Mouse (Mus musculus): ENCODE results near the gene Spata32. TPM values are rescaled to one million over a fixed set of nuclear protein-coding genes. Genes with fewer than 3 reads are reported as not detected.

The Spata32 gene
- not detected in 2 replicates for polyA plus RNA-seq (2012; rRNA removed)

DNA sequence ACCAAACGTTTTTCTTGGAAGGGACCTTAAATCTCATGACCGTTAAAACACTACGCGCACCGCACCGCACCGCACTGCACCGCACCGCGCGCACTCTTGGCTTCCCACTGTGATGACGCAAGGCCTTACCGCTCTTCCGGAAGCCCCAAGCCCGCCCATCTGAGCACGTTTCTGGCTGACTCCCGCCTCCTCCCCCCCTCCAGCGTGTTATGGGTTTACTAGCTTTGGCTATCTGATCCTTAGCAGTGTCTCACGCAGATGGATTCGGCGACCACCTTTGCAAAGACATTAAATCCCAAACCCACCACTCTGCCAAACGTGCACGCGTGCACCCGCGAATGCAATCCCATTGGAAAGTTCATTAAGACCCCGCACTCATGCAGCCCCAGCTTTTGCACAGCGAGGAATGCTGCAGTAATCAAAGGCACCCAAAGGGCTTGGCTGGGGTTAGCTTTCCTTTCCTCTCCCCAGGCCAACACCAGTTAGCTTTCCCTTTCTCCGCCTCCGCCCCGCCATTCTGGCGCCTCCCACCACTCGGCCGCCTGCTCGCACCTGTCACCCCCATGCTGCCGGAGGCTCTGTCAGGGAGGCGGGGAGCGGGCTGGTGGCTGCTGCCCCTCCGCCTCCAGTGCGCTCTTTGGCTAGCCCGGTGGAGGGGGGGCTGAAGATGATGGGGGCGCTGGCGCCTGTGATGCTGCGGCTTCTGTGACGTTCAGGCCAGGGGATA is at the start of gene Spata32:
Gene Spata32 (minus strand): TSS at position 643 of the 727 bp plus-strand sequence.
- peak; percentile 28 for DNase-seq (ENCODE audit: low spot score)

GRCm38 (mm10) chr11:103267346-103268219 is 49.4 kb upstream of the Spata32 start, which contains the start of gene Map3k14:
Gene Map3k14 (minus strand): TSS chr11:103267472.
- peak; percentile 99 for DNase-seq (ENCODE audit: low spot score)

DNA sequence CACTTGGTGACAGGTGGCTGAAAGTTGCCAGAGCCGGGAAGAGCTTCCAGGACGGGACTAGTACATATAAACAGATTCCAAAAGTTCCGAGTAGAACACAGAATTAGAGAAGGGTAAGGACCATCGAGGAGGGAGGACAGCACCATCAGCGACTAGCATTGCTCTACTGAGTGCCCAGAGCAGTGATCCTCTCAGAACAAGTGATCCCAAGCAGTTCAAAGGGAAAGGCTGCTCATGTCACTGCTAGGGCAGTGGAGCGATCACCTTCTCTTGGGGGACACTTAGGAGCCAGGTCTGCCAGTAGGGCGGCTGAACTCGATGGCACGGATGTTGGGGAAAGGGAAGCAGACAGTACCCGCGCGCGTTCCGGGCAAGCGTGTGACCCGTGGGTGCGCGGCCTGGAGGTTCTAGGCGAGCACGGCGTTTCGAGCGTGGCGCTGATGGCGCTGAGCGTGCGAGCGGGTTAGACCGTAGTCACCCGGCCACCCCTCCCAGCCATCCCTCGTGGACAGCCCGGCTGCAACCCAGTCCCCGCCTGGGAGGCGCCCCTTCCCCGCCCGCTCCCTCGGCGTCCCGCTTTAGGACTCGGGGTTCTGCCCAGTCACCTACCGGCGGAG is 48.6 kb upstream of the Spata32 start:
- DNase-seq (ENCODE audit: low spot score), result no peak

- DNase-seq (ENCODE audit: low spot score), result no peak
Measured at GRCm38 (mm10) chr11:103265856-103266255, 47.6 kb upstream of the Spata32 start.

DNA sequence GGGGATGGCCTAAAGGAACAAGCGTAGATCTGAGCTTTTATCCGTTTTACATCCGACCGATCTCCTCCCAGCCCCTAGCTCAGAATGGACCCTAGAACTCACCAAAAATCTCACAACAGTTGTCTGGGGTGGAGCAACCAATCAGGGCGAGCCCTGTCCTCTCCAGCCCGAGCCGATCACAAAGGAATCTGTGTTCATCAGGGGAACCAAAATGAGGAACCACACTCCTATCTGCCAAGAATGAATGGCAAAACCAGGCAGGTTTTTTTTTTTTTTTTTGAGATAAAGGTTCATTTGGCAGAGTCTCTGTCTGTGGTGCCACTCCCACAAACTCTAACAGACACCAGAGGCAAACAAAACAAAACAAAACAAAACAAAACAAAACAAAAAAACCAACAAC is 47.0 kb upstream of the Spata32 start:
- no peak for DNase-seq (ENCODE audit: low spot score)

DNA sequence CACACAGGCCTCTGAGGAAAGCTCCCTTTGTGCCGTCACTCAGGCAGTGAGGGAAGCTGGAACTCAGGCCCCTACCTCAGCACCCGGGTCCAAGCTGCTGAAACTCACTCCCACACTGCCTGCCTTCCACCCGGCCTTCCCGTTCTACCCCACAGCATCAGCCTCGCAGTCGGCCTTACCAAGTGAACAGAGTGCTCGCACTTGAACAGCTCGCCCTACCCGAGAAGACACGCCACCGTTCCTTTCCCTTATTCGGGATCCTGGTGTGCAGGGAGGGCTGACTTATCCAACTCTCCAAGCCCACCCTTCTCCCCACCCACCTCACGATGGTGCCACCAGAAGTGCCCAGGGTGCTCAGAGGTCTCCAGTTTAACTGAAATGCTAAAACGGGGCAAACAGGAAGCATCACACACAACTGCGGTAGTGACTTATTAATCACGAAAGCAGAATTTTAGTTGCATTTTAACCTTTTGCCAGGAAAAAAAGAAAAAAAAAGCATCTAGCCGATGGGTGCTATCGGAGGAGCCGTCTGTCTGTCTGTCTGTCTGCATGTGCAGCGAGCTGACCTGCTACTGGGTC is 46.3 kb upstream of the Spata32 start:
- no peak for DNase-seq (ENCODE audit: low spot score)

GRCm38 (mm10) chr11:103263551-103263950 is 45.3 kb upstream of the Spata32 start:
- no peak for DNase-seq (ENCODE audit: low spot score)

- no peak for DNase-seq (ENCODE audit: low spot score)
Measured at GRCm38 (mm10) chr11:103262412-103263267, 44.4 kb upstream of the Spata32 start.

GRCm38 (mm10) chr11:103261671-103262411 is 43.6 kb upstream of the Spata32 start:
- DNase-seq (ENCODE audit: low spot score), result no peak

DNA sequence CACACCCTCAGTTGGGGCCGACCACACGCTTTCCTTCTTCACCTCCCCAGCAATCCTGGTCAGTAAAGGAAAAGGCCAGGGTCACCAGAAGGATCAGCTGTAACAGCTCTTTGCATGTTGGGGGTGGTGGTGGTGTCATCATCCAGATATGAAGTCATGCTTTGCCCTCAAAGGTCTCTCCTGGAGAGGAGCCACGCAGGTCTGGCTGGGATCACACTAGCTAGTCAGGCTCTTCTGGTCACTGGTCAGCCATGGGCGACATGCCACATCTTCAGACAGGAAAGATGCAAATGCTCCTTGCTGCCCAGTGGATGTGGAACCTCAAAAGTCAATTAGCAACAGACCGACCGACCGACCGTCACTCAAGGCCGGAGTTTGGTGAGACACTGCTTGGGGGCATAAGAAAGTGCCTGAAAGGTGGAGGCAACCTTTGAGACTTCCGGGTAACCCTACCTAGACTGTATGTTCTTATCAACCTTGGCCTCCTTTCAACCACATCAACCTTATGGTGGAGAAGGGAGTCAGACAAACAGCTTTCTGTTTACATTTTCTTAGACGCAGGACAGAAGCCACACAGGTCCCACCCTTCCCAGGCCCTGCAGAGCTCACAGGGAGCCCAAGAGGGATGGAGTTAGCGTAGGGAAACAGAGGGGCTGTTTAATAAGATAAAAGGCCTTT is 42.4 kb upstream of the Spata32 start:
- no peak for DNase-seq (ENCODE audit: low spot score)

GRCm38 (mm10) chr11:103260034-103260433 is 41.8 kb upstream of the Spata32 start:
- DNase-seq (ENCODE audit: low spot score), result no peak

GRCm38 (mm10) chr11:103257938-103258481 is 39.8 kb upstream of the Spata32 start:
- no peak for DNase-seq (ENCODE audit: low spot score)

DNA sequence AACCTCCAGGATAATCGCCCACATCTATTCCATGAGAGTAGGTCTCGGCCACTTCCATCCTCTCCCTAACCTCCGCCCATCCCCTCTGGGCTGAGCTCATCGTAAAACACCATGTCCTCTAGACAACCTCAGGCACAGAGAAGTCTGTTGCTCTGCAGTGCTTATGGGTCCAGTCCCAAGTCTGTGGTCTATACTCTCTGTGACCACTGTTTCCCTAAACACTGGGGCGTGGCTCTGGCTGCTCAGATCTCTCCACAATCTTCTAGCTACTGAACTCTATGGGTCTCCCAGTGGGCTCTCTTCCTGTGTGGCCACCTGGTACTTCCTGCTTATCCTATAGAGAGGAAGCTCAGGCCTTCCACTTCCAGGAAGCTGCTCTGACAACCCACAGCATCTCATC is 35.4 kb upstream of the Spata32 start:
- DNase-seq (ENCODE audit: low spot score), result no peak

- no peak for DNase-seq (ENCODE audit: low spot score)
Measured at GRCm38 (mm10) chr11:103252380-103252779, 34.1 kb upstream of the Spata32 start.

DNA sequence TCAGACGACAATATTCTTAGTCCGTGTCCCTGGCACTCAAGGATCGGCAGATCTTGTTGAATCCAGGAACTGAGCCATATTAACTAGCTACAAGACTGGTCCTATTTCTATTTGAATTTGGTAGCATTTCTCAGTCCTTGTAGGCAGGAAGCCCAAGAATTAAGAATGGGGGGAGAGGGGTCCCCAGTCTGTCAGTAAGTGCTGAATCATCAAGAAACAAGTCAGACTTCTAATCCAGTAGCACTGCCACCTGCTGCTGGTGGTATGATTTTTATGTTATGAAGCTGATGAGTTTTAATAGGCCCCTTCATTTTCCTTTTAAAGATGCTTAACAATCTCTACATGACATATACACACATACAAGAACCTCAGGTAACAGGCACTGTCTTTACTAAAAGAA is 32.1 kb upstream of the Spata32 start:
- no peak for DNase-seq (ENCODE audit: low spot score)

DNA sequence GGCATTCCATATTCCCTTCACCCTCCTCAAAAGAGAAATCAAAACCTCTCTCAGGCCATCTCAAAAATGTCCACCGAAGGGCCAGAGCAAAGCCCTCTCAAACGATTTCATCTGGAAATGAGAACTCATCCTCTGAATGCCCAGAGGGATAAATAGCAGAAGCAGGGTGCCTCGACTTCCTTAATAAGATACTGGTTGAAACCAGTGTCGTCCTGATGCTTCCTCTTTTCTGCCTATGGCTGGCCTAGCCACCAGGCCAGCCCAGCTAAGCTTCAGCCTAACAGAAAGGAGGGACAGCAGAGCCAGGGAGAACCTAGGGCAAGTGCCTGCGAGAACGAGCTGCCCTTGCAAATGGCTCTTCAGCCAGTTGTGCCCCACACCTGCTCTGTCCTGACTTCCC is 31.3 kb upstream of the Spata32 start:
- DNase-seq (ENCODE audit: low spot score), result no peak

- DNase-seq (ENCODE audit: low spot score), result no peak
Measured at GRCm38 (mm10) chr11:103248837-103249236, 30.6 kb upstream of the Spata32 start.

DNA sequence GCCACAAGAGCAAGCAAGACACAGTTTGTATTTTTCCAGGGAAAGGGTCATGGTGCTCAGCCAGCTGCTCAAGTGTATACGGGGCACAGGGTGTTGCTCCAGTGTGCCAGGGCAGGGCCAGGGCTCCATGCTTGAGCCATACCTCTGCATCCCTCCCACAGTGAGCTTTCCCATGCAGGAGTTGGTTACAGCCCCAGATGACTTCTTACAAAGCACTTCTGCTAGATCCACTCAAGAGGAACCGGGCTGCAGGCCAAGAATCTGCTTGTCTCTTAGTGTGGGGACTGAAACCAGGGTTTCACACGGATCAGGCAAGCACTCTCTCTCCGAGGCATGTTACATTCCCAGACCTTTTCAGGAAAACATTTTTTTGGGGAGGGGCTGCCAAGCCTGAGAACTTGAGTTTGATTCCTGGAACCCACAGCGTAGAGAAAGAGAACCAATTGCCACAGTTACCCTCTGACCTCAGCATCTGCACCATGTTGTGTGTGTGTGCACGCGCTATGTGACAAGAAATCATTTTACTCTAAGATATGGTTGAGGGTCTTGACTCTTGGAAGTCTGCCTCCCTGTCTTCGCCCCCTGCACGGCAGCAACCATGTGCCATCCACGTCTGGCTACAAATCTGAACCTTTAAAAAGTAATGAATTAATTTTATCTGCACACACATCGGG is 29.4 kb upstream of the Spata32 start:
- no peak for DNase-seq (ENCODE audit: low spot score)

DNA sequence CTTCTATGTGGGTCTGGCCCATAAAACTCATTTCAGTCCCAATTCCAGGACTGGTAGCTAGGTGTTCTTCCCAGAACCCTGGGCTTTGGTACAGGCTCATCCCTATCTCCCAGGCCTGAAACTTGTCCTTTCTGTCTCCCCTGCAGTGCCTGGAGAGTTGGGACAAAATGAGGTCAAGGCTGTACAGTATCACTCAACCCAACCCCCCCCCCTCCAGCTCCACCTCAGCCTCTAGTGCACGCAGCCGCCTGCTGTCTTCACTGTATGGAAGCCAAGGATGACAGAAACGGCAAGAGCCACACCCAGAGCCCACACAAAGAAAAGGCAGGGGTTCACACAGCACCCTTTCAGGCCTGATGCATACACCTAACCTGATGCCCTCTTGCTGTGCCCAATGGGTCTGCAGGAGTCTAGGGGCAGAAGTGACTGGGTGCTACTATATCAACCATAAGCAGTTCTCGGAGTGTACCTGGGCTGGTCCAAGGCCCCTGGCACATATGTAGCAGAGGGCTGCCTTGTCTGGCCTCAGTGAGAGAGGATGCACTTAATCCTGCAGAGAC is 28.6 kb upstream of the Spata32 start:
- peak; percentile 20 for DNase-seq (ENCODE audit: low spot score)

All from urinary bladder, adult 2 months (tissue).